Mouse (Mus musculus): Measurements from ENCODE around the gene Sbk1. TPM values are rescaled to one million over a fixed set of nuclear protein-coding genes. Genes with fewer than 3 reads are reported as not detected.

Gene Sbk1
- polyA plus RNA-seq, 1 experiment from 2014 or later = 5.2 TPM

- H3K27ac ChIP-seq (ENCODE audit: low read depth) = peak overlapping the region; percentile 79
- TF ChIP-seq CTCF (IDR thresholded peaks at IDR 0.05; ENCODE audit: low read depth) = no peak
- no peak for TF ChIP-seq EP300 (IDR thresholded peaks at IDR 0.05; ENCODE audit: low read depth)
- no peak overlapping the region for H3K4me3 ChIP-seq (ENCODE audit: low read depth, low read length)
- H3K4me2 ChIP-seq (ENCODE audit: low read depth, low read length) = no peak overlapping the region
- H3K36me3 ChIP-seq (replicated peaks; ENCODE audit: insufficient read depth, low read length) = peaks cover 8% of the 10 kb centered on the region
- 84% methylated on average over 5 of the region's 5 CpGs for WGBS (ENCODE audit: insufficient replicate concordance)
- 0 out of 2 replicates have a peak overlapping the region, but pooled peaks have one; percentile 11 for H3K9ac ChIP-seq (replicated peaks)
- no peaks in the 10 kb centered on the region for H3K27me3 ChIP-seq (ENCODE audit: insufficient read depth, low read length)
- no peak for DNase-seq
- no peaks in the 10 kb centered on the region for H3K9me3 ChIP-seq (ENCODE audit: low read length)
- peaks cover 44% of the 10 kb centered on the region for H3K4me1 ChIP-seq (ENCODE audit: insufficient read depth)
- no peak for ATAC-seq
Measured at GRCm38 (mm10) chr7:126284021-126284420, 11.6 kb downstream of the Sbk1 start.

GRCm38 (mm10) chr7:126284441-126284840 lies 12.0 kb downstream of the Sbk1 start:
- H3K36me3 ChIP-seq (replicated peaks; ENCODE audit: insufficient read depth, low read length) = peaks cover 8% of the 10 kb centered on the region
- no peak overlapping the region for H3K4me3 ChIP-seq (ENCODE audit: low read depth, low read length)
- DNase-seq (no peak), ATAC-seq (peak; percentile 55)
- peak overlapping the region; percentile 79 for H3K27ac ChIP-seq (ENCODE audit: low read depth)
- H3K9me3 ChIP-seq (ENCODE audit: low read length) = no peaks in the 10 kb centered on the region
- TF ChIP-seq EP300 (IDR thresholded peaks at IDR 0.05; ENCODE audit: low read depth) = no peak
- peaks cover 44% of the 10 kb centered on the region for H3K4me1 ChIP-seq (ENCODE audit: insufficient read depth)
- H3K4me2 ChIP-seq (ENCODE audit: low read depth, low read length) = peak overlapping the region; percentile 51; the same call in 1 of the 2 replicates
- H3K9ac ChIP-seq (replicated peaks) = peak overlapping the region; percentile 11; the same call in 1 of the 2 replicates
- 67% methylated on average over 4 of the region's 4 CpGs for WGBS (ENCODE audit: insufficient replicate concordance)
- no peaks in the 10 kb centered on the region for H3K27me3 ChIP-seq (ENCODE audit: insufficient read depth, low read length)

GRCm38 (mm10) chr7:126284865-126285264 lies 12.4 kb downstream of the Sbk1 start:
- peak overlapping the region; percentile 51 for H3K4me2 ChIP-seq (ENCODE audit: low read depth, low read length)
- no peak overlapping the region for H3K4me3 ChIP-seq (ENCODE audit: low read depth, low read length)
- DNase-seq (peak; percentile 77), ATAC-seq (peak; percentile 79)
- 32% methylated on average over 4 of the region's 4 CpGs for WGBS (ENCODE audit: insufficient replicate concordance)
- H3K9me3 ChIP-seq (ENCODE audit: low read length) = no peaks in the 10 kb centered on the region
- TF ChIP-seq EP300 (IDR thresholded peaks at IDR 0.05; ENCODE audit: low read depth) (0 out of 2 replicates have a peak, but pooled peaks have one; percentile 40), CTCF (IDR thresholded peaks at IDR 0.05; ENCODE audit: low read depth) (no peak)
- H3K27me3 ChIP-seq (ENCODE audit: insufficient read depth, low read length) = no peaks in the 10 kb centered on the region
- peaks cover 8% of the 10 kb centered on the region for H3K36me3 ChIP-seq (replicated peaks; ENCODE audit: insufficient read depth, low read length)
- peak overlapping the region; percentile 44; the same call in 1 of the 2 replicates for H3K9ac ChIP-seq (replicated peaks)
- H3K27ac ChIP-seq (ENCODE audit: low read depth) = peak overlapping the region; percentile 79
- H3K4me1 ChIP-seq (ENCODE audit: insufficient read depth) = peaks cover 44% of the 10 kb centered on the region

GRCm38 (mm10) chr7:126285293-126286211 lies 13.1 kb downstream of the Sbk1 start:
- H3K27ac ChIP-seq (ENCODE audit: low read depth) = peak overlapping the region; percentile 79
- peaks cover 44% of the 10 kb centered on the region for H3K4me1 ChIP-seq (ENCODE audit: insufficient read depth)
- H3K36me3 ChIP-seq (replicated peaks; ENCODE audit: insufficient read depth, low read length) = peaks cover 9% of the 10 kb centered on the region
- no peak for TF ChIP-seq EP300 (IDR thresholded peaks at IDR 0.05; ENCODE audit: low read depth)
- no peak for TF ChIP-seq CTCF (IDR thresholded peaks at IDR 0.05; ENCODE audit: low read depth)
- peak overlapping the region; percentile 51 for H3K4me2 ChIP-seq (ENCODE audit: low read depth, low read length)
- WGBS (ENCODE audit: insufficient replicate concordance) = 47% methylated on average over 12 of the region's 12 CpGs
- H3K27me3 ChIP-seq (ENCODE audit: insufficient read depth, low read length) = no peaks in the 10 kb centered on the region
- H3K9ac ChIP-seq (replicated peaks) = peak overlapping the region; percentile 44; the same call in 1 of the 2 replicates
- DNase-seq = peak; percentile 70
- H3K9me3 ChIP-seq (ENCODE audit: low read length) = no peaks in the 10 kb centered on the region
- H3K4me3 ChIP-seq (ENCODE audit: low read depth, low read length) = no peak overlapping the region
- ATAC-seq = peak; percentile 70

- Histone ChIP-seq H3K36me3 (replicated peaks; ENCODE audit: insufficient read depth, low read length) (peaks cover 5% of the 10 kb centered on the region; the same call in 1 of the 2 replicates), H3K27ac (ENCODE audit: low read depth) (no peak overlapping the region), H3K27me3 (ENCODE audit: insufficient read depth, low read length) (no peaks in the 10 kb centered on the region), H3K4me1 (ENCODE audit: insufficient read depth) (peaks cover 44% of the 10 kb centered on the region), H3K9ac (replicated peaks) (no peak overlapping the region), H3K4me3 (ENCODE audit: low read depth, low read length) (no peak overlapping the region), H3K4me2 (ENCODE audit: low read depth, low read length) (no peak overlapping the region), H3K9me3 (ENCODE audit: low read length) (no peaks in the 10 kb centered on the region)
- 70% methylated on average over 2 of the region's 2 CpGs for WGBS (ENCODE audit: insufficient replicate concordance)
- TF ChIP-seq CTCF (IDR thresholded peaks at IDR 0.05; ENCODE audit: low read depth) = no peak
- no peak for TF ChIP-seq EP300 (IDR thresholded peaks at IDR 0.05; ENCODE audit: low read depth)
- ATAC-seq (no peak), DNase-seq (no peak)
Measured at GRCm38 (mm10) chr7:126286311-126286710, 13.9 kb downstream of the Sbk1 start.

GRCm38 (mm10) chr7:126287493-126288103 lies 15.2 kb downstream of the Sbk1 start:
- H3K4me3 ChIP-seq (ENCODE audit: low read depth, low read length) = no peak overlapping the region
- WGBS (ENCODE audit: insufficient replicate concordance) = 42% methylated on average over 9 of the region's 10 CpGs
- H3K27me3 ChIP-seq (ENCODE audit: insufficient read depth, low read length) = no peaks in the 10 kb centered on the region
- peaks cover 8% of the 10 kb centered on the region; the same call in 1 of the 2 replicates for H3K36me3 ChIP-seq (replicated peaks; ENCODE audit: insufficient read depth, low read length)
- DNase-seq (no peak), ATAC-seq (no peak)
- H3K9me3 ChIP-seq (ENCODE audit: low read length) = no peaks in the 10 kb centered on the region
- 0 out of 2 replicates have a peak overlapping the region, but pooled peaks have one; percentile 30 for H3K27ac ChIP-seq (ENCODE audit: low read depth)
- no peak overlapping the region for H3K4me2 ChIP-seq (ENCODE audit: low read depth, low read length)
- TF ChIP-seq CTCF (IDR thresholded peaks at IDR 0.05; ENCODE audit: low read depth) = no peak
- no peak for TF ChIP-seq EP300 (IDR thresholded peaks at IDR 0.05; ENCODE audit: low read depth)
- H3K9ac ChIP-seq (replicated peaks) = no peak overlapping the region
- H3K4me1 ChIP-seq (ENCODE audit: insufficient read depth) = peaks cover 44% of the 10 kb centered on the region
